Mouse (Mus musculus): ENCODE data around the gene Stpg2. TPM values are rescaled to one million over a fixed set of nuclear protein-coding genes. Genes with fewer than 3 reads are reported as not detected.
A peak's percentile ranks its signal among the peaks of the same experiment; 100 is the strongest.
"Not testable (repeated sequence)": the region's sequence is repeated elsewhere in the genome, so short reads cannot be mapped to it uniquely, and the experiment has no call there.

The Stpg2 gene
- under 1 TPM in 1 of 2 experiments, not detected in 1; 0.23 TPM for total RNA-seq (2021)

DNA sequence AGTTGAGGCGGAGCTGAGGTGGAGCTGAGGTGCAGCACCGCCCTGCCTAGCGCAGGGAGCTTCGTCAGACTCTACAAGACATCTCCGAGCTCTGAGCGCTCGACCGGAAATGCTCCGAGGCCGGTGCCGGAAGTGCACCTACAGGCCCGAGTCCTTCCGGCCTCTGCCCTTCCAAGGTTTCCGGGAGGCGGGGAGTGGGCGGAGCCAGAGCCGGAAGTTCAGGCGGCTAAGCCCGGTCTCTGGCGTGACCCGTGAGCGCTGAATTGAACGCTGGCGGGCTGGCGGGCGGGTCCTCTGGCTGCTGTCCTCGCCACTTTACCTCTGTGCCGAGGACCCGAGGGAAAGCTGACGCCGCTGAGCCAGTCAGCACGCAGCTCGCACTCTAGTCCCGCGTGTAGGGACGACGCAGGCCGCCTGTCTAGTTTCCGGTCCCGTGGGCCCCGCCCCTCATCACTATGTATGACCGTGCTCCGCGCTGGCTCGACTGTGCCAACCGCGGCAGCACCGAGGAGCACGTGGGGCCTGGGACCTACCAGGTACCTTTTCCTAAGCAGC is at the start of gene Stpg2:
TSS of gene Stpg2 (plus strand) at position 251 of the 555 bp plus-strand sequence.
- intact Hi-C loops (cut with DNase I): loop anchor here (10.0 kb wide), 2 partner anchors 261 to 461 kb away; partner anchors contain the start of gene Tspan5
- peak; percentile 95 to 97 for DNase-seq (ENCODE audit: low spot score in 2 of 2)

DNA sequence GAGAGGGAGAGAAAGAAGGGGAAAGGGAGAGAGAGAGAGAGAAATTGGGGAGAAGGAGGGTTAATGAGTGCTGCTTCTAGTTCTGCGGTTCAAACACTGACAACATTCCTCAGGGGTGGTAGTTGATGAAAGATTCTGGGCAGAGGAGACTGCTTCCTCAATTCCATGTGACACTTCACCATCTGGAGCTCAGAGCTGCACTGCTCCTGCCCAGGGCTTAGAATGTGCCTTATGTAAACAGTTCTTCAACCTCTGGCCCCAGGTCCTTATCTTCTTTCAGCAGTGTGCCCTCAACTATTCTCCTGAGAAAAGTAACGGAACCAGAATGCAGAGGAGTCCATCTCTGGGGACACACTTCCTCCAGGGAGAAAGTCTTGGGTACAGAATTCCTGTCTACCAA is 43.3 kb upstream of the Stpg2 start:
- intact Hi-C loops (cut with DNase I): no loop called here
- peak in 1 of 2 experiments; percentile 47 for DNase-seq (ENCODE audit: low spot score in 2 of 2)

GRCm38 (mm10) chr3:139162658-139163057 is 42.8 kb upstream of the Stpg2 start:
- intact Hi-C loops (cut with DNase I): no loop called here
- DNase-seq (ENCODE audit: low spot score in 2 of 2): no peak

GRCm38 (mm10) chr3:139168510-139169269 is 36.8 kb upstream of the Stpg2 start:
- DNase-seq (ENCODE audit: low spot score in 2 of 2): no peak
- intact Hi-C loops (cut with DNase I): no loop called here

GRCm38 (mm10) chr3:139169740-139170139 is 35.8 kb upstream of the Stpg2 start:
- intact Hi-C loops (cut with DNase I): no loop called here
- no peak for DNase-seq (ENCODE audit: low spot score in 2 of 2)

DNA sequence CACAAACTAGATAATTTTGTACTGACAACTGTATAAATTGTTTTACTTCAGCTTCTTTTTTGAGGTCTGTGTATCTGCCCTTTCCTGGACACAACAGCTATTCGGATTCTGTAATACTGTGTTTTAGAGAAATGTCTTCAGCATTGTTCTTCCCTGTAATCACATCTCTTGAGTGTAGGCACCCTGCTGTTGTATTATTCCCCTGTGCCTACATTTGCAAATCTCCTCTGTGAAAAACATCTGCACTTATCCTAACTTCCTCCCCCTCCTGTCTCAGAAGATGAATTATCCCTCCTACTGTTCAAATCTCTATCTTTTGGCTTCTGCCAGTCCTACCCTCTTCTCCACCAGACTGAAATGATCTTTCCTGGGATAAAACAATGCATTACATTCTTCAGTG is 28.6 kb upstream of the Stpg2 start:
- intact Hi-C loops (cut with DNase I): no loop called here

DNA sequence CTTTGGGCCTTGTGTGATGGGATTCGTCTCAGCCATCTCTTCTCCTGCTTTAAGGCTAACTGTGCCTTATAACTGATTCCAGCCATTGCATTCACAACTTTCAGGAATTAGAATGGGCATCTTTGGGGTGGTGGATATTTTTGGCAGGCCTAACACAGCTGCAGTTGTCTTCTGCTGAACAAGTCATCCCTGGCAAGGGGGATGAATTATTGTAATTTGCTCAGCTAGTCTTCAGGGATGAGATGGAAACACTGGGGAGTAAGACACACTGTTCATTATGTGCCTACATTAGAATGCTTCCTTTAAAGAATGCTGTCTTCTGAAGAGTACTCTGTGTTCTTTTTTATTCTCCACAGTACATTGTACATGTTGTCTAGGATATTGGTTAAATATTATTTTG is 14.0 kb upstream of the Stpg2 start:
- intact Hi-C loops (cut with DNase I): loop anchor here (5.0 to 10.0 kb wide), 5 partner anchors 114 to 729 kb away; partner anchors contain the start of gene Rap1gds1
- no peak for DNase-seq (ENCODE audit: low spot score in 2 of 2)

More for the DNA sequence above, 28.6 kb upstream of the Stpg2 start:
- DNase-seq (ENCODE audit: low spot score in 2 of 2): no peak

- intact Hi-C loops (cut with DNase I): loop anchor here (5.0 to 10.0 kb wide), 5 partner anchors 117 to 732 kb away; partner anchors contain the start of gene Rap1gds1
- DNase-seq (ENCODE audit: low spot score in 2 of 2): no peak
Observed at GRCm38 (mm10) chr3:139193917-139194316, 11.6 kb upstream of the Stpg2 start.

GRCm38 (mm10) chr3:139198412-139198811 is 7.1 kb upstream of the Stpg2 start:
- intact Hi-C loops (cut with DNase I): loop anchor here (10.0 kb wide), 2 partner anchors 294 to 554 kb away; no protein-coding TSS in a partner anchor
- no peak for DNase-seq (ENCODE audit: low spot score in 2 of 2)

GRCm38 (mm10) chr3:139200324-139200723 is 5.2 kb upstream of the Stpg2 start:
- DNase-seq (ENCODE audit: low spot score in 2 of 2): peak in 1 of 2 experiments; percentile 78
- intact Hi-C loops (cut with DNase I): loop anchor here (10.0 kb wide), 2 partner anchors 256 to 456 kb away; partner anchors contain the start of gene Tspan5

DNA sequence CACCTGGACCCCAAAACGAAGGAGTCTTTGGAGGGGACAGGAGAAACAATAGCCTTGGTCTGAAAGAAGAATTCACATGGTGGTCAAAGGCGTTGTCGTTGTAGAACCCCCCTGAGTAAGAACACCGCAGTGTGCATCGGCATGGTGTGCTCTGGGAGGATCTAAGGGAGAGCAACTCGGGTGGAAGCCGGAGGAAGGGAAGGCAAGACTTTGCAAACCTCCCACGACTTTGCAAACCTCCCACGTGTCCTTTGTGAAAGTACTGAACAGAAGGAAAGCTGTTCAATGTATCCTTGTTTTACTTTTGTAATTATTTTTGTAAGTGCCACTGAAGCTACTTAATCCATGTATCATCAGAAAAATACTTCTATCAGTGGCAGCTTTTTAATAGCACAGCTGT is 11.5 kb downstream of the Stpg2 start:
- intact Hi-C loops (cut with DNase I): no loop called here

DNA sequence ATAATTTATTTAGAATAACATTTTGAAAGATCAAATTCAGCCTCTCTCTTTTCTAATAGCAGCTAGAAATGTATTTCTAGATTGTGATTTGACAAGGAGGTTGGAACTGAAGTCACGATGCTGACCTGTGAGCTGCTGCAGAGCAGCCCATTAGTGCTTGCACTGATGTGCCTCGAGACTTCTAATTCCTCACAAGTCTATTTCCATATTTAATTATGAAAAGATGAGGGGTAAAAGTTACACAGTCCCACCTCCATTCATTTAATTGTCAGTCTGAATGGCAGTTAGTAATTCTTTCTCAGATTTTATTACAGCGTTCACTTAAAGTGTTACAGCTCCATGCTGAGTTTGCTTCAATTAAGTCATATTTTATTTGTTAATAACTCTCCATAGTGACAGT is 19.6 kb downstream of the Stpg2 start:
- DNase-seq (ENCODE audit: low spot score in 2 of 2): no peak
- intact Hi-C loops (cut with DNase I): no loop called here

More for the DNA sequence above, 11.5 kb downstream of the Stpg2 start:
- peak in 1 of 2 experiments; percentile 18 for DNase-seq (ENCODE audit: low spot score in 2 of 2)

GRCm38 (mm10) chr3:139226811-139227210 is 21.3 kb downstream of the Stpg2 start:
- intact Hi-C loops (cut with DNase I): no loop called here

DNA sequence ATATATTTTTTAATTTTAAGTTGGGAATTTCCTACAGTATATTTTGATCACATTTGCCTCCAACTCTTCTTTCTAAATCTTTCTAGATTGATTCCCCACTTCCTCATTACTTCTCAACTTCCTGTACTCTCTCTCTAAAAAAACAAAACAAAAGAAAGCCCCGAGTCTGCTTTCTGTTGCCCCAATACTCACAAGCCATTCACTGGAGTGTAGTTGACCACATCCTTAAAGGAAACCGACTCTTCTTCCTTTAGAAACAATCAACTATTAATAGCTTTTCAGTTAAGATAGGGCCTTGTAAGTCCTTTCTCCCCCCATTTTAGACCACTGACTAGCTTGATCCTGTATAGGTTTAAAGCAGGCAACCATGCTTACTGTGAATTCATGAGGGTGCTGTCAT is 39.7 kb downstream of the Stpg2 start:
- no peak for DNase-seq (ENCODE audit: low spot score in 2 of 2)
- intact Hi-C loops (cut with DNase I): no loop called here

More at GRCm38 (mm10) chr3:139226811-139227210, 21.3 kb downstream of the Stpg2 start:
- no peak for DNase-seq (ENCODE audit: low spot score in 2 of 2)

DNA sequence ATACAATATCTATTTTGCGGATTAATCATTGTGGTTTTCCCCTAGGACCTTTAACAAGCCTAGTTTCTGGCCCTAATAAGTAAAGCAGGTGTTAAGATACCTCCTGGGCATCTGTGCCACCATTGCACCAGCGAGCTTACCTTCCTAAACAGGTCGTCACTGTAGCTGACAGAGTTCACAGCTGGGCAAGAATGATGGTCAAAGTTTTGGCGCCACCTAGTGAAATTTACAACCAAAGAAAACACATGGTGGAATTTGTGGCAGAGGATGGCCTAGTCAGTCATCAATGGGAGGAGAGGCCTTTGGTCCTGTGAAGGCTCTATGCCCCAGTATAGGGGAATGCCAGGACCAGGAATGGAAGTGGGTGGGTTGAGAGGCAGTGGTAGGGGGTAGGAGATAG is 41.0 kb downstream of the Stpg2 start:
- DNase-seq (ENCODE audit: low spot score in 2 of 2): no peak
- intact Hi-C loops (cut with DNase I): no loop called here

DNA sequence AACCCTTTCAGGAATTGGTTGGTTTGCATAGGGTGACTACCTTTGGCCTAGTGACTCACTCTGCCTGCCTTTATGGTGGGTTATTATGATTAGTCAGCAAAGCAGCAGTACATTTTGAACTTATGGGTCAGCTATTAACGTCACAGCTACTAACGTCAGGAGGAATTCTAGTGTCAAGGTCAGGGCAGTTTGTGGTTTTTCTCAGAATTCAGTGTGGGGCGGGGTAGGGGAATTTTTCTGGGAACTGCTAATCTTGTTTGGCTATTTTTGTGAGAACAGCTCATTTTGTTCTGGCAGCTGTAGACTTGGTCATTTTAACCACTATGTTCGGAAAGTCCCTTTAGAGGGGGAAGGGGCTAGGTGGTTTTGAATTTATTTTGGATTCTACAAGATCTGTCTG is 56.9 kb downstream of the Stpg2 start:
- intact Hi-C loops (cut with DNase I); DNase-seq (ENCODE audit: low spot score in 2 of 2): not testable (repeated sequence)

DNA sequence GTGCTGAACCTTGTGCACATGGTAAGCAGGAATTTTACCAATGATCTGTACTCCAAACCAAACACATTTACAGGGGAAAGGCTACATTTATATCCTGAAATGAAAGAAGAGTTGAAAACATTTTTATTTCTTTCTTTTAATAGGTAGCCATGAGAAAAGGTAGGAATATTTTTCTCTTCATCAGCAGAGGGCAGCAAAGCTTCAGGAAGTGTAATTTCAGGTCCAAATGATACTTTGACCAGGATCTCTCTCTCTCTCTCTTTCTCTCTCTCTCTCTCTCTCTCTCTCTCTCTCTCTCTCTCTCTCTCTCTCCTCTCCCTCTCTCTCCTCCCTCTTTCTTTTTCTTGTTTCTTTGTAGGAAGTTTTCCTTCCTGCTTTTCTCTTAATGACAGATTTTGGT is 92.4 kb downstream of the Stpg2 start:
- intact Hi-C loops (cut with DNase I): no loop called here
- DNase-seq (ENCODE audit: low spot score in 2 of 2): peak; percentile 11 to 34

GRCm38 (mm10) chr3:139308078-139308809 is 102.8 kb downstream of the Stpg2 start:
- intact Hi-C loops (cut with DNase I): no loop called here
- DNase-seq (ENCODE audit: low spot score in 2 of 2): no peak

GRCm38 (mm10) chr3:139311721-139312120 is 106.2 kb downstream of the Stpg2 start:
- DNase-seq (ENCODE audit: low spot score in 2 of 2): peak; percentile 32 to 87
- intact Hi-C loops (cut with DNase I): loop anchor here (5.0 to 10.0 kb wide), 3 partner anchors 193 to 866 kb away; no protein-coding TSS in a partner anchor

- intact Hi-C loops (cut with DNase I): no loop called here
- DNase-seq (ENCODE audit: low spot score in 2 of 2): no peak
Observed at GRCm38 (mm10) chr3:139380494-139380893, 175.0 kb downstream of the Stpg2 start.
